Mouse (Mus musculus): ENCODE measurements at regions not wholly inside any gene's neighbourhood (a gene's known extent, or its start where the extent isn't known, plus 50 kb on each side); places are given as distances from the start of the nearest gene placed in this dataset.

DNA sequence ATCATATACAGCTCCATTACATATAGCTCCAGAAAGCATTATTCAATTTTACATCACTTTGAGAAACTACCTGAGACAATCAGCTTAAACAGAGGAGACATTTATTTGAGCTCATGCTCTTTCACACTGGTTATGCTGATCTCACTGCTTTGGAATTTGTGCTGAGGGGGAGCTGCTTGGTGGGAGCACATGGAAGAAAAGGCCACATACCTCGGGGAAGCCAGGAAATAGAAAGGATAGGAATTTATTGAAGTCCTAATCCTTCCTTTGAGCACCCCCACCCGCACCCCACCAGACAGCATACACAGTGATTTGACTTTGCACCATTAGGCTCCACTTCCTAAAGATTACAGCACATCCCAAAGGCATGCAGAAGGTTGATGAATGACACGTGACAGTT is 296.0 kb upstream of the Slc35b3 start:
- TF ChIP-seq CTCF (conservative IDR thresholded peaks at IDR 0.05; ENCODE audit: low read length) (no peak), NANOG (IDR thresholded peaks at IDR 0.05; ENCODE audit: borderline replicate concordance, low read length) (no peak)

Data from E14TG2a.4 (cell line).